Mouse (Mus musculus): ENCODE measurements around the gene Map3k10.

Map3k10 gene

DNA sequence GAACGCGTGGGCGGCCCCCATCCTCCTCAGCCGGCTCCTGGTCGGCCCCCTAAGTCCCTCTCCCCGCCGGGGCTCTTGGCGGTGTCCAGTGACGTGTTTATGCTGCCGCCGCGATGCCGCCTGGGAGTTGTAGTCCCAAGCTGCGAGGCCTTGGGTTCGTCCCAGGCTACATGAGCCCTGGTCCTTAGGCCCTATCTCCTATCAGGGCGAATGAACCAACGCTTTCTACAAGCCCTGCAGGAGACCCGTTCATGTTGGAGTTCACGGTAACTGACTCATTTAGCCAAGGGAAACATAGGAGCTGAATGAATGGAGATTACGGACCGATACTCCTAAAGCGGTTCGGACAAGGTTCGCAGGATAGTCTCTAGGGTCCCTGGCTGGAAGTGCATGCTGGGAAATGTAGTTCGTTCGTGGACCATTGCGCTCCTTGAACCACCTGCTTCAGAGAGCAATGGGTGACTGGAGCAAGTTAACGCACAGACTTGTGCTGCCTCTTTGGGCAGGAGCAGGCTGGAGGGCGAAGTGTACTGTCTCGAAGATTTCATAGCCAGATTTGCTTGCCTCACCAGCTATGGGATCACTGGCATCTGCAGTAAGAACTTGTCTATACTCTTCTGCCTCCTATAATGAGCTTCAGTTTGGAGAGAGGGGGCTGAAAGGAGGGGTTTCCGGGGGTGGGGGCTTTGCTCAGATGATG is at the start of gene Map3k10:
Gene Map3k10 (minus strand): TSS at position 77 of the 700 bp plus-strand sequence.
- ATAC-seq (ENCODE audit: low TSS enrichment), result peak; percentile 97

DNA sequence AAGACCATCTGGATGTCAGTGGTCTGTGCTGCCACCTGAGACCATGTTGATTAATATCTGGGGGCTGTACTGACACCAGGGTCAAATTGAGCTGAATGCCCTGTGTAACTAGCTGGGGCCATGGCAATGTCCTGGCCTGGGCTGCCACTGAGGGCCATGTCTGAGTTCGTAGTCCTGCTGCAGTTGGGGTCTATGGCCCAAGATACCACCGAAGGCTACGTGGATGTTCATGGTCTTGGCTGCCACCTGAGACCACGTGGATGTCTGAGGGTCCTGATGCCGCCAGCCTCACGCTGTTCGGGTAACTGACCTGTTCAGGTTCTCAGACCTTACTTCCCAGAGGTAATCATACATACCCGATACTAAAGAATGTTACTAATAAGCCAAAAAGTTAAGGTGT is 47.6 kb upstream of the Map3k10 start:
- no peak for ATAC-seq (ENCODE audit: low TSS enrichment)

DNA sequence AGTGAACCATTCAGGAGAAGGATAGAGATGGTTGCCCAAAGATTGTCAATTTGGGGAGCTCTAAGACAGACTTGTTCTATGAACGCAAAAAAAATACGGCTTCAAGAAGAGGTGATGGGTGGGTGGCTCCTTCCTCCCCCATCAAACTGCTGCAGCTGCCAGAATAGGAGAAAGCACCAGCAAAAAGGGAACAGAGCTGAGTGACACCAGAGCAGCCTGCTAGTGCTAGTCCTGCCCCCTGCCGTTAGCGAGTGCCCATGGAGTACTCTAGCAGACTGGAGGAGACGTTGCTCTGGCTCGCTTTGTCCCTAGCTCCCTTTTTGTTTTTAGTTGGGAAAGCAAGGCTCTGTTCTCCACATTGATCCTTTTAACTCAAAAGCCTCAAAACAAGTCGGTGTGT is 36.0 kb upstream of the Map3k10 start:
- ATAC-seq (ENCODE audit: low TSS enrichment), result peak; percentile 81; the same call in 1 of the 2 replicates

DNA sequence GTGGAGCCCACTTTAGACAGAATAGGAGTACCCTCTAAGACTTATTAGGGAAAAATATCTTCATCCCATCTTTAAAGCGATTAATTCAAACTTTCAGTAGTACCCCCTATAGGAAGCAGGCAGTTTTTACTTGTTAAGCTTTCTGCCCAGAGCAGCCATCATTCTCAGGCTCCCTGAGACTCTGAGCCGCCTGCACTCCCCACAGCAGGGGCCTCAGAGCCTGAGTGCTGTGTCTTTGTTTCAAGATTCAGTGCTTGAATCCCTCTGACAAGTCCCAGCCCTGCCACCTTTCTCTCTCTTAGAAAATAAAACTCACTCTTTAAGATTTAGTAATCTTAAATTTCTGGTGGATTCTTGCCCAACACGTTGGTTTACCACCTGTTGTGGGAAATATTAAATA is 22.3 kb upstream of the Map3k10 start:
- no peak for ATAC-seq (ENCODE audit: low TSS enrichment)

DNA sequence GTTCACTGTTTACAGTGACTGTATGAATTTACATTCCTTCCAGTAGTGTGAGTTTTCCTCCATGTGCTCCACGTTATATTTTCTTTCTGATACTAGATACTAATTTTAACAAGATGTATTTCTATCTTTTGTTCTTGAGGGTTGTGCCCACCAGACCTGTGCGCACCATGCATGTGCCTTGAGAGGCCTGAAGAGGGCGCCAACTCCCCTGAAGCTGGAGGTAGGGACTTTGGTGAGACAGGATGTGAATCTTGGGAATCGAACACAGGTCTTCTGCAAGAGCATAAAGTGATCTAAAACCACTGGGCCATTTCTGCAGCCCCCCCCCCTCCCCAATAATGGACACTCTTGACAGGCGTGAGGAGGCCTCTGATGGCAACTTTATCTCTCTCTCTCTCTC is 16.7 kb upstream of the Map3k10 start:
- no peak for ATAC-seq (ENCODE audit: low TSS enrichment)

DNA sequence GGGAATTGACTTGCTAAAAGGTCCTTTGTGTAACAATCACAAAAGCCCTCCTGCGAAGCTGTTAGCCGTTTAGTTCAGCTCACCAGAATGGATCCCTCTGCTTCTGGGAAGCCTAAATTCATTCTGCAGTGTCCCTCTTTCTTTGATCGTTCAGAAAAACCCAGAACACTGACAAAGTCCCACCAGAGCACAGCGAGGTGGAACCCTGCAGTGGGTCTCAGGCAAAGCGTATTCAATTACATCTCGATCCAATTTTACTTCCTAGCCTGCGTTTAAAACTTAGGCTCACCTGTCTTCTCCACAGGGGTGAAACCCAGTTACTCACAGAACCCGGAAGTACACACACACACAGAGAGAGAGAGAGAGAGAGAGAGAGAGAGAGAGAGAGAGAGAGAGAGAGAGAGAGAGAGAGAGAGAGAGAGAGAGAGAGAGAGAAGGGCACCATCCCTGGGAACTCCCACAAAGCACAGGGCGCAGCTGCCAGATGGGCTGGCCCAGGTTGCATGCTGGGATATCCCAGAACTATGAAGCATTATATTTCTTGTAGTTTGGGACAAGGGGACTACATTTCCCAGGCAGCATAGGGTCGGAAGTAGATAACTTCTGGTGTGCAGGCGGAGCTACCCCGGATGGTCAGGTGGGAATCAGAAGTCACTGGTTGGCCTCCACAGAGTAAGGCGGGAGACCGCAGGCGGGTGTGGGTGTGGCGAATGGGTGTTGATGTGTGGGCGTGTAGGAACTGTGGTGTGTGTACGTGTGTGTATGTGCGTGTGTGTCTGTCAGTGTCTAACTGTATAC is 14.6 kb upstream of the Map3k10 start, which contains the start of gene Zfp607b:
Gene Zfp607b (plus strand): TSS at position 526 of the 798 bp plus-strand sequence.
- peak; percentile 97 for ATAC-seq (ENCODE audit: low TSS enrichment)

DNA sequence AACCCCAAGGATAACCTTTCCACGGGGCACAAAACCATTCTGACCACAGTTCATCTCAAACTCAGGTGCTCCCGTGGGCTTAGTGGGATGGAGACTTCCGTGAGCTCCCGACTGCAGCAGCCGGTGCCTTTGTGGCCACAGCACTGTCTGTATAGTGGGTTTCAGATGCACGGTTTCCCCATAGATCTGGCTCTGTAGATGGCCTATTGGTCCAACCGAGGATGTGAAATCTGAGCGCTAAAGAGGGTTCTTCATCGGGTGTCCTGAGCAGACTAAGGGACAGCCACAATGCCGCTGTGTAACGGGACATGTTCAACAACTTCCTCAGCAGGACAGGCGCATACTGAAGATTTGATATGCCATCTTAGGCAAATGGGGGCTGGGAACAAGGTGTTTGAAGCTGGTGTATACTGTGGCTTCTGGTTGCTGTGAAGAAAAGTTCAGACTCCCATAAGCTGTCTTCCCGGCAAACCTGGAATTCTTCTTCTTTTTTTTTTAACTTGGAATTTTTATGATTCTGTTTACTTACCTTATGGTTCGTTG is 13.9 kb upstream of the Map3k10 start:
- no peak for ATAC-seq (ENCODE audit: low TSS enrichment)

DNA sequence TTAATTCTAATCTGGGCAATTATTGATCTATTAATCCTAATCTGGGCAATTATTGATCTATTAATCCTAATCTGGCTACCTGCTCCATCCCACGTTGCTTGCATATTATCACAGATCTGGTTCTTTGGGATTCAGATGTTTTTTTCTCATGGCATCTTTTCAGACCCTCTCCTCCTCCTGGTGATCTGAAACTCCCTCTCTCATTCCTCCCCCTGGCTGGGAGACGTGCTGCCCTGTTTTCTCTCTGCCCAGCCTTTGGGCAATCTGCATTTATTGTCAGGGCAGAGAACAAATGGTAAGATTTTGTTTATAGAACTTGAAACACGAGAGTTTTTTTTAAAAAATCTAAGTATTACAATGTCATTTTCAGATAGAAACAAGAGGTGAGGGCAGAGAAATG is 13.4 kb upstream of the Map3k10 start:
- ATAC-seq (ENCODE audit: low TSS enrichment), result no peak

DNA sequence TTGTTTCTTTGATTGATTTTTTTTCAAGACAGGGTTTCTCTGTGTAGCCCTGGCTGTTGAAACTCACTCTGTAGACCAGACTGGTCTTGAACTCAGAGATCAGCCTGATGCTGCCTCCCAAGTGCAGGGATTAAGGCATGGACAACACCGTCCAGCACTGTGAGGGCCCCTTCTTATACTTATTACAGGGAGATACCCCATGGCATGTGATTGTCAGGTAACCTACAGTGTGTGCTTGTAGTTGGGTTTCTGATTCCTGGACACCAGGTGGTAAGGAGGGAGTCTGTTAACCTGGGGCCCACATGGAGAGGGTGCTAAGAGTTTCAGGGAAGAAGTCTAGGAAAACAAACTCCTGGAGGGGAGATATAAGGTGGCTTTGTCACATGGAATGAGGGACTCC is 12.6 kb upstream of the Map3k10 start:
- ATAC-seq (ENCODE audit: low TSS enrichment), result no peak

DNA sequence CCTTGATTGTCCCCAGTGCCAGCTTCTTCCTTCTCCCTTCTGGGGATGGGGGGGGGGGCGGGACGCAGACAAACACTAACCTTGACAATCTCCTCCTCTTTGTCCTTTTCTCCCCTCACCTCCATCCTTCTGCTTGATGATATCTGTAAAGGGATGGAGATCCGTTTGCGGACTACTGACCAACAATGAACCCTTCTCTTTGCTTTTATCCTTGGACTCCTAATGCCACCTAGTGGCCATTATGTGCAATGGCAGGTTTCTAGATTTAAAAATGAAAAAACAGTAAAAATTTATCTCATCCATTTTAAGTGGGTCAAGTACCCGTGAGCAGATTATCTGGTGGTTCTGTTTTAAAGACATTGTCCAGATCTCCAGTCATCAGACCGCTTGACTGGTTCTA is 11.3 kb upstream of the Map3k10 start:
- no peak for ATAC-seq (ENCODE audit: low TSS enrichment)

DNA sequence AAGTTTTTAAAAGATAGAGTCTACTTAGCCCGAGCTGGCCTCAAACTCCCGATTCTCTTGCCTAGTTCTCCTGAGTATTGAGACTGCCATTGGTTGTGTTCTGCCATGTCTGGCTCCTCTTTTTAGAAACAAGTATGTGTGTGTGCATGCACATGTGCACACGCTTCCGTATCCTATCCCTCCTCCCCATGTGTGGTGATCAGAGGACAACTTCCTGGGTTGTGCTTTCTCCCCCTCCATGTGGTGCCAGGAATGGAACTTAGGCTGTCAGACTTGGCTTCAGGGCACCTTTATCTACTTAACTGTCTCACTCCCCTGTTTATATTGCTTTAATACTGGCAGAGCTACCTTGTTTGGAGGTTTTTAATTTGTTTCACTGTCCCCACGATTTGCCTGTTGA is 10.8 kb upstream of the Map3k10 start:
- no peak for ATAC-seq (ENCODE audit: low TSS enrichment)

DNA sequence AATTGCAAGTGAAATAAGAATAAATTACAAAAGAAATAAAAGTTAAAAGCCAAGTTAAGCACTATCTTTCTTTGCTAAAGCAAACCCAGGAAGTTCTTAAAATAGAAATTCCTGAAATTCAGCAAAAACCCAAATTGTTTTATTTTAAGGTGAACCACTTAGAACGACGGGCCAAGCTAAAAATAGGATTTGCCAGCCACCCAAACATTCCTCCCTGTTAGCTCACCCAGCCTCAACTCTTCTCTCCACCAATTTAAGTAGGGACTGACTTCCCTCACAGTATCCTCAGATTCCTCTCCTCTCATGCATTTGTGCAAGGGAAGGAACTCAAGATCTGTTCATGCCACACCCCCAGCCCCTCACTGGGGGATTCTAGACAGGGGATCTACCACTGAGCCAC is 8.8 kb upstream of the Map3k10 start:
- no peak; the same call in 1 of the 2 replicates for ATAC-seq (ENCODE audit: low TSS enrichment)

DNA sequence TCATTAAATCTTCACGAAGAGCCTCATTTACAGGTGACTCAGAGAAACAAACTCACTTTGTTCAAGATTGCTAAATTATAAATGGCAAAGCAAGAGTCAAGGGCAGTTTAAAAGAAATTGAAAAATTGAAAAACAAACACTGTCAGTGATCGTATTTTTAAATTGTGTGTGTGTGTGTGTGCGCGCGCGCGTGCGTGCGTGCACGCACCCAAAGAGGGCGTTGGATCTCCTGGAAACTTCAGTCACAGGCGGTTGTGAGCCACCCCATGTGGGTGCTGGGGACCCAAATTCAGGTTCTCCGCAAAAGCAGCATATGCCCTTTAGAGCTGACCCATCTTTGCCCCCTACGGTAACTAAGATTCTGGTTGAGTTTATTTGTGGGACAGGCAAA is 819 bp upstream of the Map3k10 start:
- no peak for ATAC-seq (ENCODE audit: low TSS enrichment)

DNA sequence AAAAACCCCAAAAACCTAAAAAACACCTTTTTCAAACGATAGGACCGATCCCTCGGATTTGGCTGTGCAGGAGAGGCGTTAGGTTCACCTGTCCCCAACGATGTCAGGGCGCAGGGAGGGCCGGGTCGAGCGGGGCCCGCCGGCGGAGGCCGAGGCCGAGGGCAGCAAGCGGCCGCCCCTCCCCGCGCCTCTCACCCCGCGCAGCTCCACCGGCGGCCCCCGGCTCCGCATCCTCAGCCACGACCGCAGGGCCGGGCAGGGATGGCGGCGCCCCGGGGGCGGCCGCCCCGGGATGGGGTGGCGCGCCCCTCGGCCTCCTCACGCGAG is 240 bp downstream of the Map3k10 start:
- peak; percentile 48; the same call in 1 of the 2 replicates for ATAC-seq (ENCODE audit: low TSS enrichment)

DNA sequence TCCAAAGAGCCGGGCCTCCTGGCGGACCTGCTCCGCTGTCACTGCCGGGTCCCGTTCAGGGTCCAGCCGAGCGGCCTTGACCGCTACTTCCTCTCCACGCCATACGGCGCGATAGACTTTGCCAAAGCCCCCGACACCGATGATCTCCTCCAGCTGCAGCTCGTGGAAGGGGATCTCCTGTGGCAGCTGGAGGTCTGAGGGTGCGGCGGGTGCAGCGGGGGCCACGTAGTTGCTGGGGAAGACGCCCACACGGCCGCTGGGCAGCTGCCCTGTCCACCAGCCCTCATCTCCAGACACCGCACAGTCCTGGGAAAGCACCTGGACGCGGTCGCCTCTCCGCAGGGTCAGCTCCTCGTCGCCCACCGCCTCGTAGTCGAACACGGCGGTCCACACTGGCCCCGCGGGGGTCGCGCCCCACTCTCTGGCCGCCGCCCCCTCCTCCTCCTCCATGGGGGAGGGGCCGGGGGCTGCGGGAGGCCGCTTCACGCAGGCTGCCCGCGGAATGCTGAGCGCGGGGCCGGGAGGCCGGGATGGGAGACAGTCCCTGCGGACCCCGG is 745 bp downstream of the Map3k10 start:
- ATAC-seq (ENCODE audit: low TSS enrichment), result 0 out of 2 replicates have a peak, but pooled peaks have one; percentile 4

DNA sequence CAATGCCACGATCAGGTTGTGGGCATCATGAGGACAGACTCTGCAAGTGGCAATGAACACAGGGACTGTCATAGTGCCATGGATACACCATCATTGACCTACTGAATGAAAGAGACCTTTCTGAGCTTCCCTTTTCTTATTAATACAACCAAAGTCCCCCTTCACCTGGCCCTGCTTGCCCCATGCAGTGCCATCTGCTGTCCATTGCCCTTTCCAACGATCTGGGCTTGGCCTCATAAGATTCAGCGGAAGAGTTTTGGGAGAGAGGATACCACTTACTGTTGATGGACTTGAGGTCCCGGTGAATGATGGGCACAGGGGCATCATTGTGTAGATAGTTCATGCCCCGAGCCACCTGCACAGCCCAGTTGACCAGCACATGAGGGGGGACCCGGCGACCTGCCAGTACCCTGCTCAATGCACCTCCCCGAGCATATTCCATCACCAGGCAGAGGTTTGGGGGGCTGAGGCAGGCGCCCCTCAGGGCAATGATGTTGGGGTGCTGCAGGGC is 1.3 kb downstream of the Map3k10 start:
- ATAC-seq (ENCODE audit: low TSS enrichment), result no peak

DNA sequence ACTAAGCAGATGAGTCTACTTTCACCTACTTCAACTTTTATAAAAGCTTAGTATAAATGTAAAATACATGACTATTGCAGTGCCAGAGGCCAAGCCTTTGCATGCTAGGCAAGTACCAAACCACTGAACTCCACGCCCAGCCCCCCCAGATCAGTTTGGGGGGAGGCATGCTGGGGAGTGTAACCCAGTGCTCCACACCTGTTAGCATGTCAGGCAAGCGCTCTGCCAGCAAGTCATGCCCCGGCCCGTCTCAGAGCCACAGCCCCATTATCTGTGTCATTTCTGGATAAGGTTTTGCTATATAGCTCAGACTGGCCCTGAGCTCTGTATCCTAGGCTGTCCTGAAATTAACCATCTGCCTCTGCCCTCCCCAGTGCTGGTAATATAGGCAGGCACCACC is 12.4 kb downstream of the Map3k10 start:
- no peak for ATAC-seq (ENCODE audit: low TSS enrichment)

DNA sequence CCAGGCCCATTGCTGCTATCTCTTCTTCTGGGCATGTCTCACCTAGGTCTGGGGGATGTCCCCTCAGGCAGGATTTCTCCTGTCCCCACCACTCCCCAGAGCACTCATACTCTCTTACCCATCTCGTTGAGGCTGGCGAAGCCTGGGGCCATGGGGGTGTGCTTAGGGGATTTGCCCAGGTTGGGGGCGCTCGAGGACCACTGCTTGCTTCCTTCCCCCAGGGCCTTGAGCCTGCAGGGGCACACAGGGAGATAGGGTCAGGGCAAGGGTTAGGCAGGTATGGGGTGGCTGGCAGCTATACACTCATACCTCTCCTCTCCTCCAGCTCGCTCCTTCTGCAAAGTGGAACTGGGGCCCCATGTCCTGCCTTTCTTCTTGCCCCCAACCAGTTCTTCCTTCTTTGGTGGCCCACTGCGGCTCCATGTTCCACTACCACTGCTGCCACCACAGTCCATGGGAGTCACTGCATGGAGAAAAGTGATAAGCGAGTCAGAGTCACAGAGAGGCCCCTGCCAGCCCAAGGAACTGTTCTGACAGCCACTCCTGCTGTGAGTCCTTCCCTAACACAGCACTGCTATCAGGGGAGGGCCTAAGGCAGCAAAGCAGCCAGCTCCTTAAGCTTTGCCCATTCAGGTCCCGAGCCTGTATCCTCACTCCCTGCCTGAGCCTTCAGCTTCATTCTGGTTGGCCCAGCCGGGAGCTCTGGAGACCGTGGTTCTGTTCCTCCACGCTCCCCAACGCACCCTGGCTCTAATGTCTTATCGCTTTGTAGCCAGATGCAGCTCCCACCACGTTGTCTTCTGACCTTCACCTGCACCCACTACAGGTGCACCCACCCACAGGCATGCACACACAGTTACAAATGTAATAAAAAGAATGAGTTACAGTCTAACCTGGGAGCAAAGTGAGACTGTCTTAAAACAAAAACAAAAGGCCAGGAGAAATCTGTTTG is 15.4 kb downstream of the Map3k10 start:
- ATAC-seq (ENCODE audit: low TSS enrichment), result peak; percentile 13; the same call in 1 of the 2 replicates

DNA sequence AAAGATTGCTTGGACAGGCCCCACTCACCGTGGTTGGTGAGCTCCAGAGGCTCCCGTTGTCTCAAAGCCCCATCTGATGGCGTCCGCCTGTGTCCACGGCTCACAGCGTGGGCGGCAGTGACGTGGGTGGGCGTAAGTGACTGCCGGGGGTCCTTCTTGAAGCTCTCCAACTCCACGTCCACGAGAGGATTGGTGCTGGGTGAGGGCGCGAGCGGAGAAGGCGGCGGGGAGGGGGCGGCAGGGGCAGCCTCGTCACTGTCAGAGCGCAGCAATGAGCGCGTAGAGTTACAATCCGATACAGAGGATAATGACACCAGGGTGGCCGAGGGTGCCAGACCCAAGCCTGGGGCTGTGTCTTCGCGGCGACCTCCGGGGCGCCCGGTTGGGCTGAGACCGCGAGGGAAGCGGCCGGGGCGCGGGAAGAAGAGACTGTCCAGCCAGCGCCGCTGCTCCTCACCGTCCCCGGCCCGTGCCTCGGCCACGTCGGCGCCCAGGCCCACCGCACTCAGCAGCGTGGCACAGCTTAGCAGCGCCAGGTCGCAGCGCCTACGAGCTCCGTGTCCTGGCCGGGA is 16.5 kb downstream of the Map3k10 start:
- no peak for ATAC-seq (ENCODE audit: low TSS enrichment)

DNA sequence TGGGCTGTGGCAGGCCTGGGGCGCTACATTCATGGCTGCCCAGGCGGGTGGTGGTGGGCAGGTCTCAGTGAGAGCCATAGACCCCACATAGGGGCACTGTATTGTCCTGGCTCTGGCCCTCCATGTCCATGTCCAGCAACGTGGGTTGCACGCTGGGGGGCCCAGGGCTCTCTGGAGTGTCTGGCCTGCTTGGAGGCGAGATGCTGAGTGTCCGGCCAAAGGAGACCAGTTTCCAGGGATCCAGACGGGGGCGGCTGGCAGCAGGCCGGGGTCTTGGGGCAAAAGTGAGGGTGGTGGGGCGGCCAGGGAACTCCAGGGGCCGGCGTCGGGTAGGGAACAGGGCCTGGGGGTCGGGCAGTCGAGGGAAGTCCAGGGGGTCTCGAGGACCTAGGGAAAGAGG is 17.8 kb downstream of the Map3k10 start:
- no peak for ATAC-seq (ENCODE audit: low TSS enrichment)

DNA sequence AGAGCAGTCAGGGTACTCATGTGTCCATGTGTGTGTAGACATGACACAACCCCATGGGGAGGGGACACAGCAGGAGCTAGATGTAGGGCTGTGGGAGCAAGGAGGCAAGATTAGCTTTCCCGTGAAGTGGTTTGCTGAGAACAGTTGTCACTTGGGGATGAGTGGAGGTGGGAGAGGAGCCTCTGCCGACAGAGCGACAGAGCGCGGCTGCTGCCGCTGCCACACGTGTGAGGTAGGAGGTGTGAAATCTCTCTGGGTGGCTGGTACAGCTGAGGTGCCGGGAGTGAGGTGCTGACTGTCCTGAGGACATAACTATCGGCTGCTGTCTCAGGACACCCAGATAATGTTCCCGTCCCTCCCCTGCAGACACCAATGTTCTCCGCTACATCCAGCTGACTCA is 18.9 kb downstream of the Map3k10 start:
- ATAC-seq (ENCODE audit: low TSS enrichment), result peak; percentile 42

Measured in frontal cortex, adult (tissue).